In the genomic region with DNA sequence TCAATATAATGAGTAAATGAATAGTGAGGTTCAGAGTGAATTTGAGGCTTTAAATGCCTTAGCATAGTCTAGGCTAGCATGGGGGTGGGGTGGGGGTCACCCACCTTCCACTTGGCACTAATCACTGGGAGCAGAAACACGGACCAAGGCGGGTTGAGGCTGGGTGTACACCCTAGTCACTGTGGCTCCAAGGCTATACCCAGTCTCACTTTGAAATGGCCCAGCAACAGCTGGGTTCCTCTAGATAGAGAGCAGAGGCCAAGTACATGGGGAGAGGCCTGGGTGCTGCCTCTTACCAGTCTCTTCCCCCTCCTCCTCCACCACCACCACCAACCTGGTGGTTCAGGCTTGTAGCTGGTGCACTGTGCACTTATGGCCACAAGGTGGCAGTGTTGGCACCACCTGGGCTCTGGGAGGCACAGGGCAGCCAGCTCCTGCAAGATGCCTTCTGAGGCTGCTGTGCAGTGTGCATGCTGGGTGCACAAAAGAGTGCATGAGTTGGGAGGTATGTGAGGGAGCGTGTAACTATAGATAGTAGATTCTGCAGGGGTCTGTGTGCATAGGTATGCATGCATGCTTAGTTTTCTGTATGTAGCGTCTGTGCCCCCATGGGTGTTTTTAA, we compare ENCODE assay signal across 8 mouse cellular contexts.
DNase-seq lines count a peak whose midpoint lies in the region; ATAC-seq and TF ChIP-seq lines count a peak whose summit lies in the region.

No protein-coding gene starts in this region.

- H3K9ac ChIP-seq in embryonic facial prominence, embryonic 15.5 days: no peak overlapping the region
- H3K9ac ChIP-seq in kidney, embryonic 14.5 days (ENCODE audit: low read depth, low read length): no peak overlapping the region
- H3K9ac ChIP-seq in limb, embryonic 13.5 days: no peak overlapping the region
- H3K9ac ChIP-seq in stomach, embryonic 14.5 days (replicated peaks; ENCODE audit: low read depth, low read length): no peak overlapping the region

- no peaks in the 10 kb centered on the region for H3K79me2 ChIP-seq in C2C12 (ENCODE audit: control insufficient read depth, insufficient read depth)

- no peaks in the 10 kb centered on the region for H3K9me3 ChIP-seq in embryonic facial prominence, embryonic 15.5 days (replicated peaks)
- no peaks in the 10 kb centered on the region for H3K9me3 ChIP-seq in heart, embryonic 10.5 days
- no peaks in the 10 kb centered on the region for H3K9me3 ChIP-seq in kidney, embryonic 14.5 days (ENCODE audit: control insufficient read depth, low read length)
- no peaks in the 10 kb centered on the region for H3K9me3 ChIP-seq in limb, embryonic 13.5 days
- H3K9me3 ChIP-seq in stomach, embryonic 14.5 days (ENCODE audit: control insufficient read depth, low read depth, low read length): no peaks in the 10 kb centered on the region

- TF ChIP-seq POLR2A in bone marrow macrophage, adult 2 months (IDR thresholded peaks at IDR 0.05; ENCODE audit: borderline replicate concordance, low read depth, low read length): no peak

- peaks cover 29% of the 10 kb centered on the region for H3K27me3 ChIP-seq in C2C12 (ENCODE audit: control insufficient read depth, insufficient read depth, insufficient read length)
- no peaks in the 10 kb centered on the region for H3K27me3 ChIP-seq in embryonic facial prominence, embryonic 15.5 days
- H3K27me3 ChIP-seq in heart, embryonic 10.5 days (ENCODE audit: insufficient read depth, poor library complexity, severe bottlenecking): peaks cover 47% of the 10 kb centered on the region
- no peaks in the 10 kb centered on the region for H3K27me3 ChIP-seq in kidney, embryonic 14.5 days (ENCODE audit: control insufficient read depth, insufficient read depth, low read length)
- H3K27me3 ChIP-seq in limb, embryonic 13.5 days: peaks cover 18% of the 10 kb centered on the region
- no peaks in the 10 kb centered on the region for H3K27me3 ChIP-seq in stomach, embryonic 14.5 days (ENCODE audit: control insufficient read depth, insufficient read depth, low read length)

- no peak overlapping the region for H3K4me2 ChIP-seq in embryonic facial prominence, embryonic 15.5 days (replicated peaks)
- H3K4me2 ChIP-seq in kidney, embryonic 14.5 days (replicated peaks; ENCODE audit: low read depth, low read length): no peak overlapping the region
- H3K4me2 ChIP-seq in limb, embryonic 13.5 days (replicated peaks): no peak overlapping the region
- no peak overlapping the region for H3K4me2 ChIP-seq in stomach, embryonic 14.5 days (replicated peaks; ENCODE audit: low read depth, low read length)

- 0 out of 2 replicates have a peak, but pooled peaks have one; percentile 22 for ATAC-seq in embryonic facial prominence, embryonic 15.5 days (ENCODE audit: insufficient number of reproducible peaks, low FRiP score, low TSS enrichment, low read depth)
- peak; percentile 65 for ATAC-seq in kidney, embryonic 14.5 days (ENCODE audit: low FRiP score, low TSS enrichment)
- peak; percentile 48; the same call in 1 of the 2 replicates for ATAC-seq in limb, embryonic 13.5 days (ENCODE audit: low FRiP score, low read depth)
- ATAC-seq in stomach, embryonic 14.5 days (ENCODE audit: insufficient number of reproducible peaks, insufficient read depth, low FRiP score, low read depth): peak; percentile 50; the same call in 1 of the 2 replicates

- peak; percentile 79 for DNase-seq in heart, embryonic 10.5 days (ENCODE audit: low spot score)
- peak; percentile 83 for DNase-seq in neural tube, embryonic 10.5 days (ENCODE audit: extremely low spot score, low spot score)

- no peaks in the 10 kb centered on the region for H3K36me3 ChIP-seq in C2C12 (ENCODE audit: control insufficient read depth, insufficient read depth)
- H3K36me3 ChIP-seq in embryonic facial prominence, embryonic 15.5 days: no peaks in the 10 kb centered on the region
- H3K36me3 ChIP-seq in heart, embryonic 10.5 days: no peaks in the 10 kb centered on the region
- H3K36me3 ChIP-seq in kidney, embryonic 14.5 days (ENCODE audit: control insufficient read depth, insufficient read depth, low read length): no peaks in the 10 kb centered on the region
- no peaks in the 10 kb centered on the region for H3K36me3 ChIP-seq in limb, embryonic 13.5 days
- no peaks in the 10 kb centered on the region for H3K36me3 ChIP-seq in stomach, embryonic 14.5 days (ENCODE audit: control insufficient read depth, insufficient read depth, low read length)

- no peak overlapping the region for H3K27ac ChIP-seq in bone marrow macrophage, adult 2 months (ENCODE audit: insufficient read depth, low read depth, low read length)
- no peak overlapping the region for H3K27ac ChIP-seq in embryonic facial prominence, embryonic 15.5 days (replicated peaks)
- no peak overlapping the region for H3K27ac ChIP-seq in heart, embryonic 10.5 days
- no peak overlapping the region for H3K27ac ChIP-seq in kidney, embryonic 14.5 days (ENCODE audit: low read depth, low read length)
- no peak overlapping the region for H3K27ac ChIP-seq in limb, embryonic 13.5 days
- no peak overlapping the region for H3K27ac ChIP-seq in stomach, embryonic 14.5 days (ENCODE audit: low read length)

- 71% methylated on average over 4 of the region's 4 CpGs for WGBS in embryonic facial prominence, embryonic 15.5 days
- 73% methylated on average over 4 of the region's 4 CpGs for WGBS in heart, embryonic 10.5 days
- WGBS in kidney, embryonic 14.5 days: 77% methylated on average over 4 of the region's 4 CpGs
- 67% methylated on average over 4 of the region's 4 CpGs for WGBS in limb, embryonic 13.5 days
- 69% methylated on average over 4 of the region's 4 CpGs for WGBS in stomach, embryonic 14.5 days

- peaks cover 5% of the 10 kb centered on the region for H3K4me1 ChIP-seq in bone marrow macrophage, adult 2 months (ENCODE audit: control insufficient read depth, insufficient read depth, low read length)
- H3K4me1 ChIP-seq in embryonic facial prominence, embryonic 15.5 days: no peaks in the 10 kb centered on the region
- peaks cover 4% of the 10 kb centered on the region; the same call in 1 of the 2 replicates for H3K4me1 ChIP-seq in heart, embryonic 10.5 days
- no peaks in the 10 kb centered on the region for H3K4me1 ChIP-seq in kidney, embryonic 14.5 days (ENCODE audit: control insufficient read depth, insufficient read depth, low read length)
- no peaks in the 10 kb centered on the region for H3K4me1 ChIP-seq in limb, embryonic 13.5 days
- H3K4me1 ChIP-seq in stomach, embryonic 14.5 days (ENCODE audit: control insufficient read depth, insufficient read depth, low read length): no peaks in the 10 kb centered on the region

- H3ac ChIP-seq in C2C12 (ENCODE audit: control insufficient read depth, insufficient read length, low read depth): no peak overlapping the region

- H3K79me3 ChIP-seq in C2C12 (ENCODE audit: low read depth): no peaks in the 10 kb centered on the region

- TF ChIP-seq CTCF in C2C12 (IDR thresholded peaks at IDR 0.05; ENCODE audit: control insufficient read depth, insufficient read depth, insufficient read length): peak; percentile 97
- TF ChIP-seq CTCF in bone marrow macrophage, adult 2 months (IDR thresholded peaks at IDR 0.05; ENCODE audit: low read depth, low read length): peak; percentile 79

- H3K4me3 ChIP-seq in C2C12 (ENCODE audit: insufficient read depth, poor library complexity, severe bottlenecking): no peak overlapping the region
- H3K4me3 ChIP-seq in bone marrow macrophage, adult 2 months (ENCODE audit: insufficient read depth, low read length): no peak overlapping the region
- H3K4me3 ChIP-seq in embryonic facial prominence, embryonic 15.5 days (replicated peaks): no peak overlapping the region
- H3K4me3 ChIP-seq in heart, embryonic 10.5 days: no peak overlapping the region
- H3K4me3 ChIP-seq in kidney, embryonic 14.5 days (ENCODE audit: low read length): no peak overlapping the region
- H3K4me3 ChIP-seq in limb, embryonic 13.5 days: no peak overlapping the region
- no peak overlapping the region for H3K4me3 ChIP-seq in stomach, embryonic 14.5 days (ENCODE audit: low read depth, low read length)

TF ChIP-seq in C2C12, 6 proteins besides CTCF, POLR2A, EP300 and RAD21:
- no peak for TF ChIP-seq MYOD1 (IDR thresholded peaks at IDR 0.05; ENCODE audit: control insufficient read depth, insufficient read length, low read depth)
- TF ChIP-seq MYOG (IDR thresholded peaks at IDR 0.05; ENCODE audit: control insufficient read depth, extremely low read depth, insufficient read length): no peak
- no peak for TF ChIP-seq USF1 (IDR thresholded peaks at IDR 0.05; ENCODE audit: low read depth)
- peak; percentile 14 for TF ChIP-seq MAX (IDR thresholded peaks at IDR 0.05)
